Mouse (Mus musculus): ENCODE measurements around the gene Atl3.

The Atl3 gene

GRCm38 (mm10) chr19:7559986-7560385, 66.1 kb downstream of the Atl3 start:
- no peak for DNase-seq (ENCODE audit: low spot score in 2 of 2)

- peak in 1 of 2 experiments; percentile 18 for DNase-seq (ENCODE audit: low spot score in 2 of 2)
These were observed 67.6 kb downstream of the Atl3 start for GRCm38 (mm10) chr19:7561456-7561855.

- DNase-seq (ENCODE audit: low spot score in 2 of 2): no peak
These were observed 68.8 kb downstream of the Atl3 start for GRCm38 (mm10) chr19:7562601-7563129.

- DNase-seq (ENCODE audit: low spot score in 2 of 2): no peak
These were observed 69.8 kb downstream of the Atl3 start for GRCm38 (mm10) chr19:7563676-7564075.

GRCm38 (mm10) chr19:7564457-7564856, 70.6 kb downstream of the Atl3 start:
- no peak for DNase-seq (ENCODE audit: low spot score in 2 of 2)

- DNase-seq (ENCODE audit: low spot score in 2 of 2): no peak
These were observed 73.0 kb downstream of the Atl3 start for GRCm38 (mm10) chr19:7566826-7567225.

- DNase-seq (ENCODE audit: low spot score in 2 of 2): no peak
These were observed 74.5 kb downstream of the Atl3 start for GRCm38 (mm10) chr19:7568364-7568763.

- no peak for DNase-seq (ENCODE audit: low spot score in 2 of 2)
These were observed 75.8 kb downstream of the Atl3 start for GRCm38 (mm10) chr19:7569650-7570049.

GRCm38 (mm10) chr19:7576180-7576579, 82.3 kb downstream of the Atl3 start:
- no peak for DNase-seq (ENCODE audit: low spot score in 2 of 2)

GRCm38 (mm10) chr19:7577710-7578109, 83.9 kb downstream of the Atl3 start:
- DNase-seq (ENCODE audit: low spot score in 2 of 2): no peak

- no peak for DNase-seq (ENCODE audit: low spot score in 2 of 2)
These were observed 87.2 kb downstream of the Atl3 start for GRCm38 (mm10) chr19:7581042-7581441.

- DNase-seq (ENCODE audit: low spot score in 2 of 2): no peak
These were observed 89.3 kb downstream of the Atl3 start for GRCm38 (mm10) chr19:7583101-7583500.

GRCm38 (mm10) chr19:7583599-7583998, 89.8 kb downstream of the Atl3 start:
- no peak for DNase-seq (ENCODE audit: low spot score in 2 of 2)

- DNase-seq (ENCODE audit: low spot score in 2 of 2): no peak
These were observed 91.4 kb downstream of the Atl3 start for GRCm38 (mm10) chr19:7585279-7585678.

GRCm38 (mm10) chr19:7585764-7586163, 91.9 kb downstream of the Atl3 start:
- DNase-seq (ENCODE audit: low spot score in 2 of 2): no peak
